Mouse (Mus musculus): Measurements from ENCODE around the gene Lifr.

GRCm38 (mm10) chr15:7135982-7136562 is 45.7 kb downstream of the Lifr start:
- TF ChIP-seq CTCF (conservative IDR thresholded peaks at IDR 0.05; ENCODE audit: low read length) (no peak), POU5F1 (IDR thresholded peaks at IDR 0.05; ENCODE audit: borderline replicate concordance, low read length) (no peak), NANOG (IDR thresholded peaks at IDR 0.05; ENCODE audit: borderline replicate concordance, low read length) (no peak)
